Mouse (Mus musculus) embryonic fibroblast, embryonic 13.5 days (primary cell): Measurements from ENCODE around the gene Zfp185.

Experiments
- CTCF ChIP-seq: IDR thresholded peaks from 2 replicates; pipeline ENCODE4 v1.5.1; 2011; ENCODE audit warnings: mild to moderate bottlenecking, control low read depth, low read length, moderate library complexity, borderline replicate concordance; ENCODE audit not compliant: insufficient read depth
- POLR2A ChIP-seq: IDR thresholded peaks from 2 replicates; pipeline ENCODE4 v1.6.1; 2011; ENCODE audit warnings: low read depth, mild to moderate bottlenecking, control low read depth, low read length, moderate library complexity

DNA sequence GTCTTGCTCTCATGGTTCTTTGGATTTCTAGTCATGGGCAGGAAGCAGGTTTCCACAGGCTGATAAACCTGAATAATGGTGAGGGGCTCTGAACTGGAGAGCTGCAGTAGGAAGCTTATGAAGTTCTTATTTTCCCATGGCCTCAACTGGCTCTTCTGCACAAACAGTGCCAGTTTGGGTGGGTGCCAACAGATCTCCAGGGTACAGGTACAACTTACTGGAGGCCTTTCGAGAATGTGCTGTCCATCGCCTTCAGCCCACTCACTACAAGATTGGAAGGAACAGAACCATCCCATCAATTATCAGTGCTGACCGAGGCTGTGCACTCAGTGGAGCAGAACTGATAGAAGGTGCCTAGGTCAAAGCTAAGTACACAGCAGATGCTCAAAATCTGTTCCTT is 1.3 kb downstream of the Zfp185 start:
- TF ChIP-seq POLR2A (no peak), CTCF (no peak)
